Mouse (Mus musculus) left cerebral cortex, adult 9 months (tissue): ENCODE measurements around the gene Rplp2.

Source experiments
- DNase-seq, 2 experiments: peaks; one replicate each; pipeline ENCODE4 v3.0.0; 2022; ENCODE audit warnings: low spot score in 2 of 2

Rplp2 gene

DNA sequence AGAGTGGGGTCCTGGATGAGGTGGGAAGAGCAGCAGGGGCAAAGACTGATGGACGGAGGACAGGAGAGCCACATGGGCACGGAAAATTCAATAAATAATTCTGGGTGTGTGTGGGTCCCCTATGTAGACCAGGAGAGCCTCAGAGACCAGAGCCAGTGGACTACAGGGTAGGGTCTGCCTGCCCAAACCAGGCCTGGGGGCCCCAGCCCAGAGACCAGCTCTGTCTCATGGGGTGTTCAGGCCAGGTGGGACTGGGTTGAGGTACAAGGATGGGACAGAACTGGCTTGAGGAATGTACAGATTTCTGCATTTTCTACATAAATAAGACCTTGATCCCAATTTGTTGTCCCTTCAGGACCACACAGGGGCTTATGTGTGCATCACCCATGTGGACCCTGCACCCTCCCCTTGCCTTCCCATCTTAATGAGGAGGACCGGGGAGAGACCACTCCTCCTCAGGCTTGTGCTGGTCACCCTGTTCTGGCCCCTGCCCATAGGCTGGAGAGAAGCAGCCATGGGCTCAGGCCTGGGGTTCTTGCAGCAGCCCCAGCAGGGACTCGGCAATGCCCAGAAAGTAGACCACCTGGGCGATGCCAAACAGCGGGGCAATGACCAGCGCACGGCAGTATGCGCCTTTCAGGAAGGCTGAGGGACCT, 16.5 kb upstream of the Rplp2 start:
- no peak for DNase-seq

DNA sequence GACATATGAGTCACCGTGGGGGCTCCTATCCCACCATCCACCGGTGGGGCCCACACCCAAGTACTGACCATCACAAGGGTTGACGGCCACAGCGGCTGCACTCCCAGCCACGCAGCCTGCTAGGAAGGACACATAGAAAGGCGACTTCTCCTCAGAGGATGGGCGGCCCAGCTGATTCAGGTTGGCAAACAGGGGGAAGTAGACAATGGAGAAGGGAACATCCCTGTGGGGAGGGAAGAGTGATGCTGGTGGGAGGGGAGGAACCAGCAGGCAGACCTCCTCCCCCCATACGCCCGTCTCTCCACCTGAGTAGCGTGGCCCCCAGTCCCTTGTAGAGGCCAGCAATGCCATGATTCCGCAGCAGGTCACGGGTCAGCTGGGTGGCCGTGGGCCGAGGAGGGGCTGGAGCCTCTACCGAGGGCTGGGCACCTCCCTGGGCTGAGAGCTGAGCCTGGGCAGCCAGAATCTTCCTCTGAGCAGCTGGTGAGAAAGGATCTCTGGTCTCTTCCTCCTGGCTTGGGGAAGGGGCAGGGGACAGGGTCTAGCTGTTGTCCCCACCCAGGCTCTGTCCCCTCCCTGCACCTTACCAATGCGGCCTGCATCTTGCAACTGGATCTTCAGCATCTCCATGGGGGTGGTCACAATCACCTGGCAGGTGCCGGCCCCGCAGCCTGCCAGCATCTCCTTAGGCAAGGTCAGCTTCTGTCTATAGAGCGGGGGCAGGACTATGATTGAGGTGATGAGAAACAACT, 15.6 kb upstream of the Rplp2 start:
- no peak for DNase-seq

GRCm38 (mm10) chr7:141432186-141432611, 15.0 kb upstream of the Rplp2 start:
- DNase-seq = no peak

DNA sequence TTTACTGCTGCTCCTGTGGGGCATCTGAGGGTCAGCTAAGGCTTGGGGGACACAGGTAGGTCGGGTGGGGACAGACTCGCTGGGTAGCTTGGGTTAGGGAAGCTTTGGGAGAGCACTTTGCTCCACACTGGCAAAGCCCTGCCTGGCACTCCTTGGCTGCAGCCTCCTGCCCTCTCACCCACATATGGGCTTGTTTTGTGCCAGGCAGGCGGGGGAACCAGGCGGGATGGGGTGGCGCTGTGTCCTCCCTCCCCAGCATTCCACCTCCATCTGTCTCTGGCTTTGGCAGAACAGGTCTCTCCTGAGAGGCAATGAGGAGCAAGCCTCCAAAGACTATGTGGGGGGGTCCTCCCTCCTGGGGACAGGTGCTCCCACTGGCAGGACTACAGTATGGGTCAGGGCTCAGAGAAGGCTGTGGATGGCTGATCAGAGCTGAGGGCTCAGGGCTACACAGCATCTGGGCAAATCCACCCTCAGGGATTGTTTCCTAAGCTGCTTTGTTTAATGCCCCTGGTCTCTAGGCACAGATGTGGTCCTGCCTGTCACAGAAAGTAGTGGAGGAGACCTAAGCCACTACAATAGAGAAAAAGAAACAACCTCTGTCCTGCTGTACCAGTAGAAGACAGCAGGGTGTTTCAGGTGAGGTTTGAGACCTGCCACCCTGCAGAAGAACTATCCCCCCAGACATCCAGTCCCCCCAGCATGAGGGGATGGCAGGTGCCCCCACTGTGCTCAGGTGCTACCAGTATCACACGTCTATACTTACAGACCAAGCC, 14.2 kb upstream of the Rplp2 start:
- no peak for DNase-seq

- no peak for DNase-seq
Measured at GRCm38 (mm10) chr7:141433517-141434400, 13.4 kb upstream of the Rplp2 start.

DNA sequence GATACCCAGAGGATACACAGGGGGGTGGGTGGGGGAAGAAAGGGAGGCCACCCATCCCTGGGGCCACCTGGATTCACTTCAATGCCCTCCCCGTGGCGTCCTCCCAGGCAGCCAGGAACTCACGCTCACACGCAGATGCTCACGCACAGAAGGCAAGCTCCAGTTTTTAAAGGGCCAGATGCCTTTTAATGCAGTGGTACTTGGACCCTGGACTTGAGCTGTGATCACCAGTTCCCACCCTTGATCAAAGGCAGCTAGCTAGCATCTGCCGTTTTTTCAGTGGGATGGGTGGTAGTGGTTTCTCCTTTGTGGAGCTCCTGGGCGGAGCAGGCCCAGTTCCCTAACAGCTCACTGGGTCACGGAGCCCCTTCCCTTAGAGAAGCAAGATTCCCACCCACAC, 12.7 kb upstream of the Rplp2 start:
- DNase-seq = peak in 1 of 2 experiments; percentile 66

- peak in 1 of 2 experiments; percentile 51 for DNase-seq
Measured at GRCm38 (mm10) chr7:141435129-141435855, 11.9 kb upstream of the Rplp2 start.

- DNase-seq = no peak
Measured at GRCm38 (mm10) chr7:141435856-141436522, 11.2 kb upstream of the Rplp2 start.

DNA sequence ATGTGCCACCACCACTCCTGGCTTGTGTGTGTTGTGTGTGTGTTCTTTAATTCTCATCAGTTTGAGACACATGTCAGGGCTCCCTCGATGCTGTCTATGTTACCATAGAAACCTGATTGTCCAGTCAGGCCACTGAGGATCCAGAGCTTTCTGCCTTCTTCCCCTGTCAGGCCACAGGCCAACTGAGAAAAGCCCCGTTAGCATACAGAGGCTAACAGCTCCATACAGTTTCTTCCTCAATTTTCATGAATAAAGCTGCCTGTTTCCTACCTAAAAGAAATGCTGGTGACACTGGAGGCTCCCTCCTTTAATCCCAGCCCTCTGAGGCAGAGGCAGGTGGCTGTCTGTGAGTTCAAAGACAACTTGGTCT, 10.7 kb upstream of the Rplp2 start:
- no peak for DNase-seq

DNA sequence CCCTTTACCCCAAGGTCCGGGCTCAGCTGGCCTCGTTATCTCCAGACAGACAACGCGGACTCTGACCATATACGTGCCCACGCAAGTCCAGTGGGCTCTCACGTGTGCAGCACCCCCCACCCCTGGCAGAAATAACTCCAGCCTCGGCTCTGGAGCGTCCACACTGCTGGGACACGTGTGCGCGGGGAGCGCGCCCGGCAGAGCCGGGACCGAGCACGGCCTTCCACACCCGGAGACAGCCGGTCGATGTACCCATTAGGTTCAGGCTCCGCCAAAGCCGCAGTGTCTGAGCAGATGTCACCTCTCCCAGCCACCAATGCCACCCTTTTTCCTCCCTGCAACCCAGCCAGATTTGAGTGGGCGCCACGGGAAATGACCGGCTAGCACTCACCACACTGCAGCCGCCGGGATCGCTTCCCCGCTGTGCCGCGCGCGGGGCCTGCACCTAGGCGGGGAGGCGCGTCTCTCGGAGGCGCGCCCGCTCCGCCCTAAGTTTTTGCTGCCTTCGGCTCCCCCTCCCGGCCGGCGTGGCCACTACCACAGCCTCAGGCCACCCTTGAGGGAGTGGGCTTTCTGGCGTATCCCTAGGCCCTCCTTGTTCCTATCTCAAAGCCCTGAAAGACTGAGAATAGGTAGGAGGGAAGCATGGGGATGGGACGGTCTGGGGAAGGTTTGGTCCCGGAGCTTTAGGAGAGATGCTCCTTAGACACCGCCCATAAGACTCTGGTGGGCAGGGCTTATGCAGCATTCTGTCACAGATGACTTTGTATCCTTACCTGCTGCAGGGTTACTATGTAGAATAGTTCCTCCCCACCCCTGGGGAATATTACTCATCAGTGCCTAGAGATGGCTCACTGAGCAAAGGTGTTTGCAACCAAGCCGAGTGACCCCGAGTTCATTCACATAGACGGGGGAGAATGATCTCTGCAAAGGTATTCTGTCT, 9.7 kb upstream of the Rplp2 start, which contains the start of gene Slc25a22:
Gene Slc25a22 (minus strand): TSS at position 715 of the 943 bp plus-strand sequence.
- DNase-seq = peak in 1 of 2 experiments; percentile 80

DNA sequence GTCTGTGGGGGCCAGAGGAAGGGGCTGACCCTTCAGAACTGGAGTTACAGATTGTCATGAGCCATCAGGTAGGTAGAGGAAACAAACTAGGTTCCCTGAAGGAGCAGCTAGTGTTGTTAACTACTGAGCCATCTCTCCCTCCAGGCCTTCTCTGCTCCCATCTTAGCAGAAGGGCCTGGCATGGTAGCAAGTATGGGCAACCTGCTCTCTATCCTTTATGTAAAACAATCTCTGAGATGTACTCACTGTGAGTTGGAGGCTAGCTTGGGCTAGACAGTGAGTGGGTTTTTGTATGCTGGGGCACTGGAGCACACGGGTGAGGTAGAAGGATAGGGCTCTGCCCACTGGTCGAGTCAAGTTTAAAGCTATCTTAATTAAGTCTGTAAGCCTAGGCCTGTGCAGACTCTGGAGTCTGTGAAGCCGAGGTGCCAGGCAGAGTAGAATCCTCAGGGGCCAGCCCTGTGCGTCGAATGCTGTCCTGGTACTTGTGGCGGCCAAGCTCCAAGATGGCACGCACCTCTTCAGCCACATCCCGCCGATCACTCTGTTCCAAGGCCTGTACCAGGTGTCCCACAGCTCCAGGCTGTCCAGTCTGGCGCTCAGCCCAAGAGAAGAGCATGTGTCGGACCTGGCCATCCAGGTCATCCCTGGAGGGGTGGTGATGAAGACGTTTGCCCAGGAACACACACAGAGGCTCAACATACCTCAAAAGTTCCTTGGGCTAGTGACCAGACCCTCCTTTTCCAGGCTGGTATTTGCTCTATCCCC, 8.8 kb upstream of the Rplp2 start:
- no peak for DNase-seq

- DNase-seq = no peak
Measured at GRCm38 (mm10) chr7:141439140-141439679, 8.0 kb upstream of the Rplp2 start.

DNA sequence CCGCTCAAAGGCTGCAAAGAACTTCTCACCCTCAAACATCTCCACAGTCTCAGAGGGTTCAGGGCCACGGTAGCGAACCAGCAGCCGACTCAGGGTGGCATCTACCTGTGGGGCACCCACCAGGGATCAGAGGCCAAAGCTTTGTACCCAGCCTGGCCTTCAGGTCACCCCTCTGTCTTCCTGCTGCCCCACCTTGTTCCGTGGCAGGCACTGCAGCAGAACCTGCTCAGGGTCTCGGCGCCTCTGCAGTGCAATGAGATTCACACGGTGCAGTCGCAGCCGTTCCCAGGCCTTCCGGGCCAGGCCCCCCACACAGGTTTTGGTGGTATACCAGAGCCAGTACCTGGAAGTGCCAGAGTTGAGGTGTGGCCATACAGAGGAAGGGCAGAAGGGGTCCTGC, 7.4 kb upstream of the Rplp2 start:
- DNase-seq = no peak

DNA sequence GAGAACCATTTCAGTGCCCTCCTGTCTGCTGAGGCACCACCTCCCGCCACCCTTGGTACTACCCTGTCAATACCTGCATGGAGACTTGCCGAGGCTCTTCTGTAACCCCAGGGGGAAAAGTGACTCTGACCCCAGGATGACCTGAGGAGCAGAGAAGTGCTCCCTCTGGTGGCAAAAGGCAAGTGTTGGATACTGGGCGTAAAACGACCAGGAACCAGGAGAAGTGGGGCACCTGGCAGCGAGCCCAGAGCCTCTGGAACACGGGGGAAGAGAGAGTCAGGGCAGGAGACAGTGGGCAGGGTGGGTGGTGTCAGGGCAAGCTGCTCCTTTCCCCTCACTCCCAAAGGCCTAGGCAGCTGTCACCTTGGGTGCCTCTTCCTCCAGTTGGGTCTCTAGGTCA, 6.6 kb upstream of the Rplp2 start:
- no peak for DNase-seq

GRCm38 (mm10) chr7:141441460-141441859, 5.7 kb upstream of the Rplp2 start:
- DNase-seq = no peak

- DNase-seq = no peak
Measured at GRCm38 (mm10) chr7:141442199-141442598, 5.0 kb upstream of the Rplp2 start.

DNA sequence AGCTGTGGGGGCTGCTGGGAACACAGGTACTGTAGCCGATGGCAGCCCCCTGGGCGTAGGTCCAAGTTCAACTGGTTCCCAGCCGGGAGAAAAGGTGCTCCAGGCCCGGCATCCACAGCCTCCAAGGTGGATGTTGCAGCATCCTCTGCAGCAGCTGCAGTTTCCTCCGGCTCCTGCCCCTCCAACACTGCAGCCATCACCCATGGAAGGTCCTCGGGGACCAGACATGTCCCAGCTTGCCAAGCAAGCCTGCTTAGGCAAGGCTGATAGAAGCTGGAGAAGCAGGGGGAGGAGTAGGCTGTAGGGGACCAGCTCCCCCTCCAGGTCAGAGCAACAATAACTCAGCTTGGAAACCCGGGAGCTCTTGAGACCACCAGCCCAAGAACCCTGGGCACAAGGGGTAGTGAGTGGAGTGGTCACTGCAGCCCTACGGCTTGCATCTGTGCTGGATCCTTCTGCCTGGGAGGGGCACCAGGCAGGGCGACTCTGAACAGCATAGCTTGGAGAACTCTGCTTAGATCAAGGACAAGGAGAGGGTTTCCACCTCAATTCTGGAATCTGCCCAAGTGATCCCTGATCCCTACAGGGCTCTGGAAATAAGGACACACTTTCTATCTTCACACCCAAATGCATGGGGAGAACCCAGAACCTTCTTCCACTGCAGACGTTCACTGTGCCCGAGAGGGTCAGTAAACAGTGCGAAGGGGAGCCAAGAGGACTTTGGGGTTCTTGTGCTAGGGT, 3.9 kb upstream of the Rplp2 start:
- no peak for DNase-seq
